Mouse (Mus musculus) thymus, adult 2 months (tissue): Measurements from ENCODE around the gene Trpc4. TPM values are rescaled to one million over a fixed set of nuclear protein-coding genes. Genes with fewer than 3 reads are reported as not detected.

ENCODE experiments used
- DNase-seq: peaks from one replicate; pipeline ENCODE4 v3.0.0; 2021
- H3K27ac ChIP-seq: fragments of 200-500 bp; 2 replicates; pipeline ENCODE4 v1.5.1; 2012; ENCODE audit warnings: low read length, control low read depth; ENCODE audit not compliant: control insufficient read depth, insufficient read depth
- H3K27me3 ChIP-seq: fragments of 200-500 bp; 2 replicates; pipeline ENCODE4 v1.6.1; 2012; ENCODE audit warnings: mild to moderate bottlenecking, low read length, moderate library complexity, mixed read lengths; ENCODE audit not compliant: control insufficient read depth, insufficient read depth
- H3K36me3 ChIP-seq: fragments of 200-500 bp; 2 replicates; pipeline ENCODE4 v1.6.1; 2012; ENCODE audit warnings: mild to moderate bottlenecking, low read length, moderate library complexity; ENCODE audit not compliant: control insufficient read depth, insufficient read depth
- H3K4me1 ChIP-seq: fragments of 200-500 bp; replicated peaks from 2 replicates; pipeline ENCODE4 v1.6.1; 2012; ENCODE audit warnings: low read length; ENCODE audit not compliant: control insufficient read depth, insufficient read depth
- H3K4me3 ChIP-seq: fragments of 200-500 bp; 2 replicates; pipeline ENCODE4 v1.5.1; 2012; ENCODE audit warnings: mild to moderate bottlenecking, low read length, control low read depth, moderate library complexity; ENCODE audit not compliant: control insufficient read depth, insufficient read depth
- CTCF ChIP-seq: fragments of 200-500 bp; IDR thresholded peaks from 2 replicates; pipeline ENCODE4 v1.5.1; 2012; ENCODE audit warnings: mild to moderate bottlenecking, control low read depth, low read length, moderate library complexity, borderline replicate concordance; ENCODE audit not compliant: control insufficient read depth, poor library complexity, insufficient read depth; ENCODE audit errors: extremely low read depth
- POLR2A ChIP-seq: fragments of 200-500 bp; IDR thresholded peaks from 2 replicates; pipeline ENCODE4 v1.6.1; 2012; ENCODE audit warnings: mild to moderate bottlenecking, low read length, control low read depth, moderate library complexity; ENCODE audit not compliant: control insufficient read depth, poor library complexity, insufficient read depth; ENCODE audit errors: extremely low read depth
- WGBS: fragments of 180-500 bp; shearing (Covaris S2); methylation state at CpG from one replicate; pipeline ENCODE4 v1.1.7; 2018; 5-methylcytosine and 5-hydroxymethylcytosine counted together
- polyA plus RNA-seq: library from polyadenylated mRNA; depleted of rRNA; stranded (reverse); fragments of >200 nt; gene quantifications from 2 replicates; pipeline ENCODE4 v1.2.3, GENCODE M21; 2012

Trpc4 gene
- polyA plus RNA-seq, 1 experiment, result not detected

GRCm38 (mm10) chr3:54246416-54246815 is 90.6 kb downstream of the Trpc4 start:
- Histone ChIP-seq H3K27ac (no peak overlapping the region), H3K27me3 (no peaks in the 10 kb centered on the region), H3K4me3 (no peak overlapping the region), H3K36me3 (no peaks in the 10 kb centered on the region), H3K4me1 (no peaks in the 10 kb centered on the region)
- WGBS, result 74% methylated on average over 2 of the region's 2 CpGs
- TF ChIP-seq POLR2A (no peak), CTCF (no peak)
- no peak for DNase-seq

- WGBS, result 93% methylated on average over 6 of the region's 6 CpGs
- H3K4me3 ChIP-seq, result no peak overlapping the region
- no peak overlapping the region for H3K27ac ChIP-seq
- TF ChIP-seq POLR2A (no peak), CTCF (no peak)
- DNase-seq, result no peak
- H3K36me3 ChIP-seq, result no peaks in the 10 kb centered on the region
- no peaks in the 10 kb centered on the region for H3K27me3 ChIP-seq
- no peaks in the 10 kb centered on the region for H3K4me1 ChIP-seq
Observed at GRCm38 (mm10) chr3:54249311-54249710, 93.5 kb downstream of the Trpc4 start.

- WGBS, result 94% methylated on average over 1 of the region's 1 CpGs
- no peak for TF ChIP-seq CTCF
- no peak for TF ChIP-seq POLR2A
- H3K27ac ChIP-seq, result no peak overlapping the region
- no peaks in the 10 kb centered on the region for H3K4me1 ChIP-seq
- H3K36me3 ChIP-seq, result no peaks in the 10 kb centered on the region
- H3K27me3 ChIP-seq, result no peaks in the 10 kb centered on the region
- no peak for DNase-seq
- H3K4me3 ChIP-seq, result no peak overlapping the region
Observed at GRCm38 (mm10) chr3:54266943-54267342, 111.1 kb downstream of the Trpc4 start.

GRCm38 (mm10) chr3:54269180-54269579 is 113.3 kb downstream of the Trpc4 start:
- H3K27me3 ChIP-seq, result no peaks in the 10 kb centered on the region
- H3K4me3 ChIP-seq, result no peak overlapping the region
- H3K27ac ChIP-seq, result no peak overlapping the region
- TF ChIP-seq CTCF (no peak), POLR2A (no peak)
- H3K4me1 ChIP-seq, result no peaks in the 10 kb centered on the region
- DNase-seq, result no peak
- WGBS, result 80% methylated on average over 6 of the region's 6 CpGs
- H3K36me3 ChIP-seq, result no peaks in the 10 kb centered on the region

GRCm38 (mm10) chr3:54274651-54275050 is 118.8 kb downstream of the Trpc4 start:
- DNase-seq, result no peak
- 87% methylated on average over 7 of the region's 7 CpGs for WGBS
- Histone ChIP-seq H3K27ac (no peak overlapping the region), H3K27me3 (no peaks in the 10 kb centered on the region), H3K36me3 (no peaks in the 10 kb centered on the region), H3K4me3 (no peak overlapping the region), H3K4me1 (no peaks in the 10 kb centered on the region)
- TF ChIP-seq POLR2A (no peak), CTCF (no peak)

- Histone ChIP-seq H3K4me1 (no peaks in the 10 kb centered on the region), H3K27me3 (no peaks in the 10 kb centered on the region), H3K4me3 (no peak overlapping the region), H3K27ac (no peak overlapping the region), H3K36me3 (no peaks in the 10 kb centered on the region)
- no peak for TF ChIP-seq CTCF
- TF ChIP-seq POLR2A, result no peak
- WGBS, result 86% methylated on average over 3 of the region's 3 CpGs
- no peak for DNase-seq
Observed at GRCm38 (mm10) chr3:54289731-54290130, 133.9 kb downstream of the Trpc4 start.

- no peaks in the 10 kb centered on the region for H3K27me3 ChIP-seq
- H3K27ac ChIP-seq, result no peak overlapping the region
- no peaks in the 10 kb centered on the region for H3K4me1 ChIP-seq
- WGBS, result 57% methylated on average over 5 of the region's 5 CpGs
- no peak for DNase-seq
- TF ChIP-seq POLR2A (no peak), CTCF (no peak)
- H3K36me3 ChIP-seq, result no peaks in the 10 kb centered on the region
- H3K4me3 ChIP-seq, result no peak overlapping the region
Observed at GRCm38 (mm10) chr3:54310604-54311003, 154.8 kb downstream of the Trpc4 start.
